Mouse (Mus musculus) testis, adult 2 months (tissue): ENCODE data around the gene Adam30. TPM values are rescaled to one million over a fixed set of nuclear protein-coding genes. Genes with fewer than 3 reads are reported as not detected.
"Not testable (repeated sequence)": the region's sequence is repeated elsewhere in the genome, so short reads cannot be mapped to it uniquely, and the experiment has no call there.

ENCODE experiments used
- H3K27ac ChIP-seq: fragments of 200-500 bp; 2 replicates; pipeline ENCODE4 v1.5.1; 2012; ENCODE audit warnings: low read depth, low read length; ENCODE audit not compliant: control insufficient read depth, insufficient read depth
- H3K27me3 ChIP-seq: fragments of 200-500 bp; 2 replicates; pipeline ENCODE4 v1.6.1; 2012; ENCODE audit warnings: mild to moderate bottlenecking, low read length, moderate library complexity; ENCODE audit not compliant: control insufficient read depth, insufficient read depth
- H3K36me3 ChIP-seq: fragments of 200-500 bp; 2 replicates; pipeline ENCODE4 v1.6.1; 2012; ENCODE audit warnings: mild to moderate bottlenecking, low read length; ENCODE audit not compliant: control insufficient read depth, insufficient read depth
- H3K4me1 ChIP-seq: fragments of 200-500 bp; 2 replicates; pipeline ENCODE4 v1.6.1; 2012; ENCODE audit warnings: low read length; ENCODE audit not compliant: control insufficient read depth, insufficient read depth
- H3K4me3 ChIP-seq: fragments of 200-500 bp; 2 replicates; pipeline ENCODE4 v1.5.1; 2012; ENCODE audit warnings: low read depth, mild to moderate bottlenecking, low read length, moderate library complexity, mixed read lengths; ENCODE audit not compliant: control insufficient read depth
- CTCF ChIP-seq: fragments of 200-500 bp; IDR thresholded peaks from 2 replicates; pipeline ENCODE4 v1.5.1; 2012; ENCODE audit warnings: low read depth, mild to moderate bottlenecking, inconsistent platforms, low read length, moderate library complexity; ENCODE audit not compliant: control insufficient read depth, insufficient read depth, insufficient replicate concordance
- POLR2A ChIP-seq: fragments of 200-500 bp; IDR thresholded peaks from 2 replicates; pipeline ENCODE4 v1.6.1; 2012; ENCODE audit warnings: low read depth, mild to moderate bottlenecking, inconsistent platforms, low read length, moderate library complexity; ENCODE audit not compliant: control insufficient read depth
- polyA plus RNA-seq: library from polyadenylated mRNA; depleted of rRNA; stranded (reverse); fragments of >200 nt; gene quantifications from 2 replicates; pipeline ENCODE4 v1.2.3, GENCODE M21; 2012; rRNA removed

The Adam30 gene
- polyA plus RNA-seq: 30.2 and 45.1 TPM in 2 replicates

GRCm38 (mm10) chr3:98160330-98160729 is at the start of gene Adam30:
Gene Adam30 (plus strand): TSS chr3:98160630.
- Histone ChIP-seq H3K27me3 (no peaks in the 10 kb centered on the region), H3K36me3 (no peaks in the 10 kb centered on the region), H3K4me1 (peaks cover 4% of the 10 kb centered on the region; the same call in 1 of the 2 replicates), H3K4me3 (peak within 1 kb of the TSS; percentile 90), H3K27ac (peak within 1 kb of the TSS; percentile 86)
- TF ChIP-seq POLR2A (peak; percentile 62), CTCF (no peak)

GRCm38 (mm10) chr3:98118252-98118651 is 42.2 kb upstream of the Adam30 start:
- no peak overlapping the region for H3K27ac ChIP-seq
- no peaks in the 10 kb centered on the region for H3K27me3 ChIP-seq
- H3K4me3 ChIP-seq: no peak overlapping the region
- H3K4me1 ChIP-seq: no peaks in the 10 kb centered on the region
- TF ChIP-seq CTCF (no peak), POLR2A (no peak)
- H3K36me3 ChIP-seq: no peaks in the 10 kb centered on the region

DNA sequence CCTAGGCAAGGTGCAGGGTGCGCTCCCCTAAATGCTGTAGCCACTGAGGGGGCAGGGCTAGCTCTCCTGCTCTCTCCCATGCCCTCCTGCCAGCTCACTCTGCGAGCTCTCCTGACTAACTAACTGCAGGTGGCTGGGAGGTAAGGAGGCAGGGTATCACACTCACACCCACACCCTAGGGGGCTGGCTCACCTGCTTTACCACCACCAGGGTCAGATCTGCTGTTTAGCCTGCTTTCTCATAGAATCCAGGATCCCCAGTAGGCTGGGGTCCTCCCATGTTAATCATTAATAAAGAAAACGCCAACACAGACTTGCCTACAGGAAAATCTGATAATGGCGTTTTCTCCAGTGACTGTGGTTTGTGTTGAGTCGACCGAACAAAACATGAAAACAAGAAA is 41.1 kb upstream of the Adam30 start:
- H3K4me1 ChIP-seq: no peaks in the 10 kb centered on the region
- H3K4me3 ChIP-seq: no peak overlapping the region
- H3K27ac ChIP-seq: no peak overlapping the region
- H3K36me3 ChIP-seq: no peaks in the 10 kb centered on the region
- TF ChIP-seq POLR2A: no peak
- TF ChIP-seq CTCF: no peak
- H3K27me3 ChIP-seq: no peaks in the 10 kb centered on the region

DNA sequence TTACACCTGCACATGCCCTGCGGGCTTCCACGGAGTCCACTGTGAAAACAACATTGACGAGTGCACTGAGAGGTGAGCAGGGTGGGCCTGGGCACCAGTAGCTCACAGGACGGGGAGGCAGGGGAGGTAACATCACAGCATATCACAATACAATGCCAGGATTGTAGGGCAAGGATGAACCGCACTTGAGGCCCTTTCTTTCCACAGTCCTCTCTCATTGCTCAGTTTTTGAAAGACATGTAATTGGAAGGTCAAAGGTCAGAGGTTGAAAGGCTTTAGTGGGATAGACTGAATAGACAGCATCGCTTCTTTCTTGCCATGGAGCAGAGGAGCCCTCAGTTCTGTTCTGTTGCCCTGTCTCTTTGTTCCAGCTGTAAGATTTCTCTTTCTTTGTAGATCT is 39.5 kb upstream of the Adam30 start:
- no peaks in the 10 kb centered on the region for H3K4me1 ChIP-seq
- no peak overlapping the region for H3K4me3 ChIP-seq
- H3K36me3 ChIP-seq: no peaks in the 10 kb centered on the region
- TF ChIP-seq POLR2A (no peak), CTCF (no peak)
- no peaks in the 10 kb centered on the region for H3K27me3 ChIP-seq
- H3K27ac ChIP-seq: no peak overlapping the region

DNA sequence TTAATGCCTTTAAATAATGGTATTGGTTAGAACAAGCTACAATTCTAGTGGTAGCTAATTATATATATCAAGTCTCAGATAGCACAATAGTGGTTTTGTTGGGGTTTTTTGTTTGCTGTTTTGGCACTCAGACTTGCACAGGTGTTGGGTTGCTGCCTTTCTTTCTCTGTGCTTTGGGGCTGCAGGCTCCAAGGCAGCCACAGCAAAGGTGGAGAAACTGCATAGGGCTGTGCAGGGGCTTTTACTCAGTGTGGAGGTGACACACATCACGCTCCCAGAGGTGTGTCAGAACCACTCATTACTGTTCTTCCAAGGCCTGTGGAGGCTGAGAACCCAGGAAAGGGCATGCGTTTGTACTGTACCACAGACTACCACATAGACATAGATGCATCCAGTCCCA is 32.7 kb upstream of the Adam30 start:
- Histone ChIP-seq H3K4me1 (peaks cover 2% of the 10 kb centered on the region; the same call in 1 of the 2 replicates), H3K27ac (no peak overlapping the region), H3K27me3 (no peaks in the 10 kb centered on the region), H3K36me3 (no peaks in the 10 kb centered on the region), H3K4me3 (no peak overlapping the region)
- TF ChIP-seq POLR2A (no peak), CTCF (no peak)

GRCm38 (mm10) chr3:98128716-98129115 is 31.7 kb upstream of the Adam30 start:
- no peaks in the 10 kb centered on the region for H3K36me3 ChIP-seq

GRCm38 (mm10) chr3:98132140-98132539 is 28.3 kb upstream of the Adam30 start:
- H3K36me3 ChIP-seq: not testable (repeated sequence)

More at GRCm38 (mm10) chr3:98128716-98129115, 31.7 kb upstream of the Adam30 start:
- TF ChIP-seq CTCF: no peak
- no peak for TF ChIP-seq POLR2A
- Histone ChIP-seq H3K4me3 (no peak overlapping the region), H3K4me1 (peaks cover 2% of the 10 kb centered on the region; the same call in 1 of the 2 replicates), H3K27me3 (no peaks in the 10 kb centered on the region), H3K27ac (no peak overlapping the region)

DNA sequence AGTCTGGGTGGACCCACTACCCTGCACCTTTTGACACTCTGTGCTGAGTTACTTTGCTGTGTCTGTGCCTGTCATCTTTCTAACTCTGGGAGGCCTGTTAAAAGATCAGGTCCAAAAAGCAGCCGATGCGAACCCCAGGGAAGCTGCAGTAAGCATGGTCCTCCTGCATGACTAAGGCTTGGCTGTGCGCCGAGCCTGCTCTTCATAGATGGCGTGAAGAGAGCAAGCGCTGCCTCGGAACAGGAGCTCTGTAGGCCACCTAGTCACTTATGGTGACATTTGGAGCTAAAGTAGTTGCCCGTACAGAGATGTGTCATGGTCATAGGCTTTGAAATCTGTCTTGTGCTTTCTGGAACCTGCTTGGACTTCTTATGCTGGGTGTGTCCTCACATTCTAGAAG is 27.8 kb upstream of the Adam30 start:
- no peak for TF ChIP-seq CTCF
- no peak for TF ChIP-seq POLR2A
- H3K36me3 ChIP-seq: no peaks in the 10 kb centered on the region

More at GRCm38 (mm10) chr3:98132140-98132539, 28.3 kb upstream of the Adam30 start:
- H3K27ac ChIP-seq, H3K4me3 ChIP-seq, H3K4me1 ChIP-seq, H3K27me3 ChIP-seq: not testable (repeated sequence)

More for the DNA sequence above, 27.8 kb upstream of the Adam30 start:
- Histone ChIP-seq H3K27ac (no peak overlapping the region), H3K4me1 (peaks cover 2% of the 10 kb centered on the region; the same call in 1 of the 2 replicates), H3K27me3 (no peaks in the 10 kb centered on the region), H3K4me3 (no peak overlapping the region)
